In genomic region chr7:24359269-24359668, GRCm38 (mm10) we compare ENCODE assay signal across 10 mouse cellular contexts. TPM values are rescaled to one million over a fixed set of nuclear protein-coding genes. Genes with fewer than 3 reads are reported as not detected.
A peak's percentile ranks its signal among the peaks of the same experiment; 100 is the strongest.
DNase-seq lines count a peak whose midpoint lies in the region; TF ChIP-seq lines count a peak whose summit lies in the region.
"Had no signal": no experiment of that assay in that cellular context is flagged by ENCODE, and none has a peak within 500 bp of the region (broad histone marks: within the 10 kb centered on the region; RNA-seq: fewer than 3 reads in every experiment).

No protein-coding gene starts in this region.

- peak; percentile 24 for DNase-seq in adrenal gland, adult 2 months
- no peak for DNase-seq in adrenal gland, adult 18-20 months (ENCODE audit: low spot score in 2 of 2)
- peak; percentile 39 for DNase-seq in lung, postnatal 10 days
- DNase-seq in lung, adult 2 months: no peak
- peak; percentile 57 for DNase-seq in embryo, embryonic 11 days
- peak; percentile 53 for DNase-seq in retina, embryonic 14.5 days (ENCODE audit: low spot score)
- no peak for DNase-seq in frontal cortex, postnatal 14 days (ENCODE audit: low spot score in 2 of 2)
- DNase-seq in gastrocnemius, postnatal 4 days (ENCODE audit: low spot score in 2 of 2): no peak

- no peak for TF ChIP-seq CTCF in lung, adult 2 months (IDR thresholded peaks at IDR 0.05; ENCODE audit: insufficient read depth, low read length)

- no peak overlapping the region for H3K4me3 ChIP-seq in lung, adult 2 months (replicated peaks; ENCODE audit: extremely low read depth, low read depth, low read length)
- H3K4me3 ChIP-seq: midbrain, embryonic 12.5 days had no signal

- no peaks in the 10 kb centered on the region for H3K4me1 ChIP-seq in lung, adult 2 months (ENCODE audit: control insufficient read depth, insufficient read depth, low read length)
- H3K4me1 ChIP-seq: midbrain, embryonic 12.5 days had no signal

- 19% methylated on average over 9 of the region's 9 CpGs for WGBS in lung, adult 2 months

- TF ChIP-seq POLR2A in lung, adult 2 months (IDR thresholded peaks at IDR 0.05; ENCODE audit: borderline replicate concordance, extremely low read depth, low read depth, low read length): no peak

RNA-seq across cellular contexts. Expression of gene Lypd5, which starts 10.3 kb away (rescaled TPM):
- total RNA-seq in adrenal gland, adult 2 months (2021): not detected
- polyA plus RNA-seq in adrenal gland, adult 2 months (2012; rRNA removed): not detected in 2 replicates
- total RNA-seq in adrenal gland, adult 18-20 months (2021): not detected
- polyA plus RNA-seq in lung, adult 2 months (2012; rRNA removed): 32.1 TPM in 1 of 2 replicates, not detected in the other
- not detected for total RNA-seq in gastrocnemius, postnatal 4 days (2021)
- polyA plus RNA-seq: heart, embryonic 14.5 days; midbrain, embryonic 12.5 days had no signal

RNA-seq across cellular contexts. Expression of gene Kcnn4, which starts 10.8 kb away (rescaled TPM):
- total RNA-seq in adrenal gland, adult 2 months (2021): under 1 TPM; 0.37 to 0.97 TPM
- polyA plus RNA-seq in adrenal gland, adult 2 months (2012; rRNA removed): 2.1 and 3.0 TPM in 2 replicates
- 1 to 10 TPM in 1 of 2 experiments, under 1 TPM in 1; 0.60 to 1.5 TPM for total RNA-seq in adrenal gland, adult 18-20 months (2021)
- polyA plus RNA-seq in lung, adult 2 months (2012; rRNA removed): 9.0 and 11.3 TPM in 2 replicates
- total RNA-seq in gastrocnemius, postnatal 4 days (2021): under 1 TPM; 0.61 to 0.93 TPM

RNA-seq across cellular contexts. Expression of gene Tescl, which starts 25.5 kb away (rescaled TPM):
- 1 to 10 TPM in 1 of 2 experiments, under 1 TPM in 1; 0.58 to 1.2 TPM for total RNA-seq in adrenal gland, adult 2 months (2021)
- polyA plus RNA-seq in adrenal gland, adult 2 months (2012; rRNA removed): 1.2 and 1.8 TPM in 2 replicates
- 1 to 10 TPM in 1 of 2 experiments, under 1 TPM in 1; 0.73 to 1.3 TPM for total RNA-seq in adrenal gland, adult 18-20 months (2021)
- polyA plus RNA-seq in lung, adult 2 months (2012; rRNA removed): 0.58 and 2.0 TPM in 2 replicates
- total RNA-seq in gastrocnemius, postnatal 4 days (2021): under 1 TPM in 1 of 2 experiments, not detected in 1; 0.31 TPM
- polyA plus RNA-seq: heart, embryonic 14.5 days; midbrain, embryonic 12.5 days had no signal

RNA-seq across cellular contexts. Expression of gene Smg9, which starts 40.1 kb away (rescaled TPM):
- 10 to 100 TPM; 19.7 to 20.2 TPM for total RNA-seq in adrenal gland, adult 2 months (2021)
- polyA plus RNA-seq in adrenal gland, adult 2 months (2012; rRNA removed): 45.8 and 46.0 TPM in 2 replicates
- total RNA-seq in adrenal gland, adult 18-20 months (2021): 10 to 100 TPM; 17.7 to 20.1 TPM
- 35.8 and 58.4 TPM in 2 replicates for polyA plus RNA-seq in lung, adult 2 months (2012; rRNA removed)
- total RNA-seq in gastrocnemius, postnatal 4 days (2021): 10 to 100 TPM; 18.1 to 21.1 TPM

RNA-seq across cellular contexts. Expression of gene Zfp94, which starts 42.8 kb away (rescaled TPM):
- total RNA-seq in adrenal gland, adult 2 months (2021): 1 to 10 TPM; 3.1 to 5.5 TPM
- polyA plus RNA-seq in adrenal gland, adult 2 months (2012; rRNA removed): 4.3 and 4.6 TPM in 2 replicates
- 1 to 10 TPM; 4.2 to 4.4 TPM for total RNA-seq in adrenal gland, adult 18-20 months (2021)
- polyA plus RNA-seq in lung, adult 2 months (2012; rRNA removed): 3.9 and 9.0 TPM in 2 replicates
- 1 to 10 TPM; 4.0 to 4.2 TPM for total RNA-seq in gastrocnemius, postnatal 4 days (2021)

Comparison
In these comparisons a context has a peak if more than half of its experiments do, and no peak if none do; other contexts are left out.
1. DNase-seq: peak in adrenal gland, adult 2 months (single experiment), lung, postnatal 10 days (single experiment), embryo, embryonic 11 days (single experiment) and retina, embryonic 14.5 days (single experiment); none in adrenal gland, adult 18-20 months (0 of 2), lung, adult 2 months (single experiment), frontal cortex, postnatal 14 days (0 of 2) and gastrocnemius, postnatal 4 days (0 of 2).